Mouse (Mus musculus): ENCODE results near the gene Fam102b.

DNA sequence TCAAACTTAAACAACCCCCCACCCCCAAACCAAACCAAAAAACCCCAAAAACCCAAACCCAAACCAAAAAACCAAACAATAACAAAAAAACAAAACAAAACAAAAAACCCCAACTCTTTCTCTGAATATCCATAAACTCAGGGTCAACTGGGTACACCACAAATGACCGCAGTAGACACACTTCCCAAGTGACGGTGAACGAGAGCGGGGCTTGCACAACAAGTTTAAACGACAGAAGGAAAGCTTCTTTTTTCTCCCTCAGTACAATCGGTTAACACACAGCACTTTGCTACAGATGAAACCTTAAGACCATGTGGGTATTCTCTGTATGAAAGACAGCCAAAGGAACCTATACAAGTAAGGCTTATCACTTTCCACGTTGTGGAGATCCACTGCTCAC, 35.0 kb upstream of the Fam102b start:
- no peak for TF ChIP-seq CTCF (IDR thresholded peaks at IDR 0.05; ENCODE audit: low read depth, low read length)
- TF ChIP-seq POLR2A (IDR thresholded peaks at IDR 0.05; ENCODE audit: insufficient read depth, low read length), result no peak
- no peak for TF ChIP-seq EP300 (IDR thresholded peaks at IDR 0.05; ENCODE audit: insufficient read depth, low read depth, low read length)

Measured in ES-Bruce4 (cell line).